Mouse (Mus musculus): ENCODE measurements around the gene Ywhaq. TPM values are rescaled to one million over a fixed set of nuclear protein-coding genes. Genes with fewer than 3 reads are reported as not detected.

The Ywhaq gene
- polyA plus RNA-seq, 1 experiment = 1.6 TPM

DNA sequence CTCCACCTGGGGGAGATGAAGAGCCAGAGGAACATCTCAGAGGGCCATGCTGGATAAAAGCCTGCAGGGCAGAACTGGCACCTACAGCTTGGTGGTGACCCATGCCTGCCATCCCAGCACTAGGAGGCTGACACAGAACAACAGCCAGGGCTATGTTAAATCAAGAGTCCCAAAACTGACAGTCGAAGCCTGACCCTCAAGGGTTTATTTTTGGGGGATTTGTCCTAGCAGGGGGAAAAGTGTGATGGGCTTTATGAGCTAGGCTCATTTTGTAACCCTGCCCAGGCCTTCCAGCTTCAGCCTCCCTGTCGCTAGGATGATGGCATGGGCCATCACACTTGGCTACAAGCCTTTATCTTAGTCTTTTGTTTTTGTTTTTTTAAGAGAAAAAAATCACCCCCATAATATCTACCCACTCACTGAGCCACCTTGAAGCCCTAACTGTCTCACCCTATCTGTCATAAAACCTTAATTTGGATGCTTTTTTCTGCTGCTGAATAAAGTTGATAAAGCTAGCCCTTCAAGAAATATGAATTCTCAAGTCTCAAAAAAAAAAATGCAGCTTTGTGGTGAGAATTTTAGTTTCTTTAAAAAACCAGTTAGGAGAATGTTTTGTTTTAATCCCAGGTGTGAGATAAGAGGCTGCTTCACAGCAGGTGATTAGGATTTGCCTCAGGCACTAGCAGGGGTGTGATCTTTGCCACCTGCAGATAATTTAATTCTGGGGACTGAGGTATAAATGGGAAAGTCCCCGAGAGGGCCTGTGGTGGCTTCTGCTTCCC lies 41.9 kb downstream of the Ywhaq start:
- Histone ChIP-seq H3K4me3 (replicated peaks) (no peak overlapping the region), H3K27me3 (ENCODE audit: control insufficient read depth) (no peaks in the 10 kb centered on the region), H3K36me3 (ENCODE audit: control insufficient read depth) (no peaks in the 10 kb centered on the region), H3K4me1 (ENCODE audit: control insufficient read depth) (peaks cover 28% of the 10 kb centered on the region), H3K9me3 (ENCODE audit: control insufficient read depth, low read length) (no peaks in the 10 kb centered on the region)
- TF ChIP-seq TAL1 (IDR thresholded peaks at IDR 0.05; ENCODE audit: low read length) (no peak), GATA1 (IDR thresholded peaks at IDR 0.05; ENCODE audit: low read length) (no peak)

GRCm38 (mm10) chr12:21373820-21374475 lies 43.5 kb downstream of the Ywhaq start:
- Histone ChIP-seq H3K4me3 (replicated peaks) (peak overlapping the region; percentile 97), H3K27me3 (ENCODE audit: control insufficient read depth) (no peaks in the 10 kb centered on the region), H3K36me3 (ENCODE audit: control insufficient read depth) (no peaks in the 10 kb centered on the region), H3K9me3 (ENCODE audit: control insufficient read depth, low read length) (no peaks in the 10 kb centered on the region), H3K4me1 (ENCODE audit: control insufficient read depth) (peaks cover 29% of the 10 kb centered on the region)
- TF ChIP-seq GATA1 (IDR thresholded peaks at IDR 0.05; ENCODE audit: low read length) (no peak), TAL1 (IDR thresholded peaks at IDR 0.05; ENCODE audit: low read length) (no peak)

GRCm38 (mm10) chr12:21373100-21373819 lies 44.2 kb downstream of the Ywhaq start, which contains the start of gene Adam17:
TSS of gene Adam17 (minus strand) at chr12:21373632.
- H3K27me3 ChIP-seq (ENCODE audit: control insufficient read depth) = no peaks in the 10 kb centered on the region
- peaks cover 29% of the 10 kb centered on the region for H3K4me1 ChIP-seq (ENCODE audit: control insufficient read depth)
- H3K4me3 ChIP-seq (replicated peaks) = peak within 1 kb of the TSS; percentile 97
- no peaks in the 10 kb centered on the region for H3K9me3 ChIP-seq (ENCODE audit: control insufficient read depth, low read length)
- H3K36me3 ChIP-seq (ENCODE audit: control insufficient read depth) = peaks cover 1% of the 10 kb centered on the region; the same call in 1 of the 2 replicates
- no peak for TF ChIP-seq GATA1 (IDR thresholded peaks at IDR 0.05; ENCODE audit: low read length)
- no peak for TF ChIP-seq TAL1 (IDR thresholded peaks at IDR 0.05; ENCODE audit: low read length)

GRCm38 (mm10) chr12:21370035-21370611 lies 47.3 kb downstream of the Ywhaq start:
- no peak overlapping the region for H3K4me3 ChIP-seq (replicated peaks)
- no peaks in the 10 kb centered on the region for H3K9me3 ChIP-seq (ENCODE audit: control insufficient read depth, low read length)
- TF ChIP-seq TAL1 (IDR thresholded peaks at IDR 0.05; ENCODE audit: low read length) (no peak), GATA1 (IDR thresholded peaks at IDR 0.05; ENCODE audit: low read length) (no peak)
- H3K4me1 ChIP-seq (ENCODE audit: control insufficient read depth) = peaks cover 22% of the 10 kb centered on the region
- no peaks in the 10 kb centered on the region for H3K27me3 ChIP-seq (ENCODE audit: control insufficient read depth)
- peaks cover 2% of the 10 kb centered on the region; the same call in 1 of the 2 replicates for H3K36me3 ChIP-seq (ENCODE audit: control insufficient read depth)

- Histone ChIP-seq H3K4me1 (ENCODE audit: control insufficient read depth) (peaks cover 21% of the 10 kb centered on the region), H3K36me3 (ENCODE audit: control insufficient read depth) (peaks cover 2% of the 10 kb centered on the region; the same call in 1 of the 2 replicates), H3K27me3 (ENCODE audit: control insufficient read depth) (no peaks in the 10 kb centered on the region), H3K4me3 (replicated peaks) (no peak overlapping the region), H3K9me3 (ENCODE audit: control insufficient read depth, low read length) (no peaks in the 10 kb centered on the region)
- TF ChIP-seq GATA1 (IDR thresholded peaks at IDR 0.05; ENCODE audit: low read length) = no peak
Observed at GRCm38 (mm10) chr12:21369087-21369410, 48.4 kb downstream of the Ywhaq start.

GRCm38 (mm10) chr12:21368376-21369086 lies 48.9 kb downstream of the Ywhaq start:
- TF ChIP-seq GATA1 (IDR thresholded peaks at IDR 0.05; ENCODE audit: low read length) (no peak), TAL1 (IDR thresholded peaks at IDR 0.05; ENCODE audit: low read length) (no peak)
- Histone ChIP-seq H3K4me3 (replicated peaks) (no peak overlapping the region), H3K4me1 (ENCODE audit: control insufficient read depth) (peaks cover 17% of the 10 kb centered on the region), H3K27me3 (ENCODE audit: control insufficient read depth) (no peaks in the 10 kb centered on the region), H3K36me3 (ENCODE audit: control insufficient read depth) (peaks cover 4% of the 10 kb centered on the region), H3K9me3 (ENCODE audit: control insufficient read depth, low read length) (no peaks in the 10 kb centered on the region)

GRCm38 (mm10) chr12:21364624-21365435 lies 52.6 kb downstream of the Ywhaq start:
- TF ChIP-seq GATA1 (IDR thresholded peaks at IDR 0.05; ENCODE audit: low read length) = no peak
- TF ChIP-seq TAL1 (IDR thresholded peaks at IDR 0.05; ENCODE audit: low read length) = no peak
- Histone ChIP-seq H3K27me3 (ENCODE audit: control insufficient read depth) (no peaks in the 10 kb centered on the region), H3K4me3 (replicated peaks) (no peak overlapping the region), H3K9me3 (ENCODE audit: control insufficient read depth, low read length) (no peaks in the 10 kb centered on the region), H3K4me1 (ENCODE audit: control insufficient read depth) (peaks cover 4% of the 10 kb centered on the region), H3K36me3 (ENCODE audit: control insufficient read depth) (peaks cover 12% of the 10 kb centered on the region)

DNA sequence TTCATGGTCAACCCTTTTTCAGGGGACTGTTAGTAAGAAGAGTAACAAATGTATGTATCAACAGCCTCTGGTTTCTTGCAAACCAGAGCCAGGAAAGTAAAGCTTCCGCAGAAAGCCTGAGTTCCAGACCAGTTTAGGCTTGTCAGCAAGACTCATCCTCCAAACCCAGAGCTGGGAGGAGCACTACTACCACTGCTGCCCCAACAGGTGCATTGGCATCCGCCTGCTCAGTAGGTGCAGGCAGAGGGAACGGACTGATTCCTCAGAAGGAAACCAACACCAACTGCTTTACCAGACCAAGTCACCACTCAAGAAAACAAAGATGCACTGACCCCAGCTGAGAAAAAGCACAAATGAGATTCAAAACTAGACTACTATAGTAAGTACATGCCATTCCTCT lies 54.2 kb downstream of the Ywhaq start:
- H3K9me3 ChIP-seq (ENCODE audit: control insufficient read depth, low read length) = no peaks in the 10 kb centered on the region

More for the DNA sequence above, 54.2 kb downstream of the Ywhaq start:
- TF ChIP-seq GATA1 (IDR thresholded peaks at IDR 0.05; ENCODE audit: low read length) = no peak
- no peak for TF ChIP-seq TAL1 (IDR thresholded peaks at IDR 0.05; ENCODE audit: low read length)
- H3K4me1 ChIP-seq (ENCODE audit: control insufficient read depth) = peaks cover 3% of the 10 kb centered on the region; the same call in 1 of the 2 replicates
- H3K36me3 ChIP-seq (ENCODE audit: control insufficient read depth) = peaks cover 13% of the 10 kb centered on the region
- no peak overlapping the region for H3K4me3 ChIP-seq (replicated peaks)
- no peaks in the 10 kb centered on the region for H3K27me3 ChIP-seq (ENCODE audit: control insufficient read depth)

Data from erythroblast, embryonic 14.5 days (primary cell).